Comparison of ENCODE assay signal across 10 mouse cellular contexts in genomic region chr8:47989211-47989610, GRCm38 (mm10). TPM values are rescaled to one million over a fixed set of nuclear protein-coding genes. Genes with fewer than 3 reads are reported as not detected.
DNase-seq lines count a peak whose midpoint lies in the region; ATAC-seq and TF ChIP-seq lines count a peak whose summit lies in the region.
"Had no signal": no experiment of that assay in that cellular context is flagged by ENCODE, and none has a peak within 500 bp of the region (broad histone marks: within the 10 kb centered on the region; RNA-seq: fewer than 3 reads in every experiment).

No protein-coding gene starts in this region.

- H3K4me1 ChIP-seq in lung, embryonic 15.5 days: peaks cover 50% of the 10 kb centered on the region
- H3K4me1 ChIP-seq in embryonic fibroblast, embryonic 13.5 days (ENCODE audit: control insufficient read depth, insufficient read depth, low read length): peaks cover 12% of the 10 kb centered on the region
- peaks cover 63% of the 10 kb centered on the region for H3K4me1 ChIP-seq in limb, embryonic 12.5 days (replicated peaks)
- peaks cover 22% of the 10 kb centered on the region for H3K4me1 ChIP-seq in olfactory bulb, adult 2 months (ENCODE audit: control insufficient read depth, insufficient read depth, low read length)

- peak overlapping the region; percentile 79 for H3K4me3 ChIP-seq in lung, embryonic 15.5 days
- peak overlapping the region; percentile 76 for H3K4me3 ChIP-seq in embryonic fibroblast, embryonic 13.5 days (ENCODE audit: insufficient read depth, low read length)
- peak overlapping the region; percentile 96 for H3K4me3 ChIP-seq in limb, embryonic 12.5 days (replicated peaks)
- H3K4me3 ChIP-seq in olfactory bulb, adult 2 months (ENCODE audit: insufficient read depth, low read depth, low read length): peak overlapping the region; percentile 94

- peak overlapping the region; percentile 99 for H3K27ac ChIP-seq in lung, embryonic 15.5 days
- H3K27ac ChIP-seq in embryonic fibroblast, embryonic 13.5 days (ENCODE audit: insufficient read depth, low read length): peak overlapping the region; percentile 84
- H3K27ac ChIP-seq in limb, embryonic 12.5 days: peak overlapping the region; percentile 94; the same call in 1 of the 2 replicates
- no peak overlapping the region for H3K27ac ChIP-seq in olfactory bulb, adult 2 months (ENCODE audit: insufficient read depth, low read depth, low read length)

- ATAC-seq in lung, embryonic 15.5 days (ENCODE audit: borderline replicate concordance, extremely low read depth, low FRiP score, low TSS enrichment): no peak
- ATAC-seq in limb, embryonic 12.5 days (ENCODE audit: insufficient number of reproducible peaks, insufficient read depth, low FRiP score, low TSS enrichment, low read depth): no peak

- H3K4me2 ChIP-seq in lung, embryonic 15.5 days: peak overlapping the region; percentile 85
- peak overlapping the region; percentile 93 for H3K4me2 ChIP-seq in limb, embryonic 12.5 days

- TF ChIP-seq POLR2A in embryonic fibroblast, embryonic 13.5 days (IDR thresholded peaks at IDR 0.05; ENCODE audit: low read depth, low read length): no peak
- no peak for TF ChIP-seq POLR2A in olfactory bulb, adult 2 months (IDR thresholded peaks at IDR 0.05; ENCODE audit: insufficient read depth, low read depth, low read length)

- no peak for DNase-seq in lung, postnatal 4 days
- DNase-seq in T-cell, adult 2 months (ENCODE audit: low spot score): no peak
- no peak for DNase-seq in cerebellum, postnatal 4 days (ENCODE audit: low spot score in 2 of 2)
- DNase-seq in gastrocnemius, postnatal 10 days: no peak
- DNase-seq: adrenal gland, postnatal 10 days; right cerebral cortex, postnatal 14 days had no signal

- no peak for TF ChIP-seq CTCF in embryonic fibroblast, embryonic 13.5 days (IDR thresholded peaks at IDR 0.05; ENCODE audit: borderline replicate concordance, insufficient read depth, low read length)
- no peak for TF ChIP-seq CTCF in olfactory bulb, adult 2 months (IDR thresholded peaks at IDR 0.05; ENCODE audit: insufficient read depth, low read depth, low read length)

- peak overlapping the region; percentile 97 for H3K9ac ChIP-seq in lung, embryonic 15.5 days
- peak overlapping the region; percentile 94 for H3K9ac ChIP-seq in limb, embryonic 12.5 days (replicated peaks)

- WGBS in lung, embryonic 15.5 days: 15% methylated on average over 8 of the region's 8 CpGs
- 15% methylated on average over 8 of the region's 8 CpGs for WGBS in limb, embryonic 12.5 days
- 59% methylated on average over 8 of the region's 8 CpGs for WGBS in olfactory bulb, adult 2 months

- no peaks in the 10 kb centered on the region for H3K36me3 ChIP-seq in lung, embryonic 15.5 days
- no peaks in the 10 kb centered on the region for H3K36me3 ChIP-seq in limb, embryonic 12.5 days

- H3K27me3 ChIP-seq in lung, embryonic 15.5 days: no peaks in the 10 kb centered on the region
- H3K27me3 ChIP-seq in limb, embryonic 12.5 days: no peaks in the 10 kb centered on the region

- H3K9me3 ChIP-seq in lung, embryonic 15.5 days: no peaks in the 10 kb centered on the region
- no peaks in the 10 kb centered on the region for H3K9me3 ChIP-seq in limb, embryonic 12.5 days

RNA-seq across cellular contexts. Expression of gene Wwc2, which starts 1.5 kb away (rescaled TPM):
- polyA plus RNA-seq in lung, embryonic 15.5 days (2015; fragmentation: Nextera tagmentation; extraction: Ambion mirVana): 13.0 and 13.9 TPM in 2 replicates
- polyA plus RNA-seq in embryonic fibroblast, embryonic 13.5 days (2011; ENCODE audit: insufficient read length, low read depth, missing spikeins): 41.4 and 52.9 TPM in 2 replicates
- polyA plus RNA-seq in limb, embryonic 12.5 days (2016; fragmentation: Nextera tagmentation; extraction: Ambion mirVana): 17.0 and 17.6 TPM in 2 replicates
- polyA plus RNA-seq in olfactory bulb, adult 2 months (2012; ENCODE audit: insufficient read depth, insufficient read length, low replicate concordance, missing spikeins): not detected in 2 replicates
- 10 to 100 TPM; 12.8 to 14.6 TPM for total RNA-seq in gastrocnemius, postnatal 10 days (2021)
